Mouse (Mus musculus) cortical plate, adult 2 months (tissue): ENCODE measurements around the gene Mdn1.

Experiments used
- CTCF ChIP-seq: fragments of 200-500 bp; IDR thresholded peaks from 2 replicates; pipeline ENCODE4 v1.5.1; 2011; ENCODE audit warnings: mild to moderate bottlenecking, control low read depth, low read length; ENCODE audit not compliant: insufficient read depth; ENCODE audit errors: extremely low read depth
- POLR2A ChIP-seq: fragments of 200-500 bp; IDR thresholded peaks from 2 replicates; pipeline ENCODE4 v1.6.1; 2011; ENCODE audit warnings: mild to moderate bottlenecking, low read length, control low read depth; ENCODE audit not compliant: insufficient read depth; ENCODE audit errors: extremely low read depth

- TF ChIP-seq POLR2A, result no peak
- 0 out of 2 replicates have a peak, but pooled peaks have one; percentile 13 for TF ChIP-seq CTCF
Measured at GRCm38 (mm10) chr4:32745394-32745793, 88.5 kb downstream of the Mdn1 start.
